Mouse (Mus musculus) liver, adult 2 months (tissue): ENCODE measurements at regions not wholly inside any gene's neighbourhood (a gene's known extent, or its start where the extent isn't known, plus 50 kb on each side); places are given as distances from the start of the nearest gene placed in this dataset.

ENCODE experiments used
- CTCF ChIP-seq: fragments of 200-500 bp; IDR thresholded peaks from 2 replicates; pipeline ENCODE4 v1.5.1; 2011; ENCODE audit warnings: low read depth, low read length, control low read depth
- POLR2A ChIP-seq: fragments of 200-500 bp; IDR thresholded peaks from 2 replicates; pipeline ENCODE4 v1.6.1; 2011; ENCODE audit warnings: low read length, control low read depth; ENCODE audit not compliant: insufficient read depth; ENCODE audit errors: extremely low read depth

DNA sequence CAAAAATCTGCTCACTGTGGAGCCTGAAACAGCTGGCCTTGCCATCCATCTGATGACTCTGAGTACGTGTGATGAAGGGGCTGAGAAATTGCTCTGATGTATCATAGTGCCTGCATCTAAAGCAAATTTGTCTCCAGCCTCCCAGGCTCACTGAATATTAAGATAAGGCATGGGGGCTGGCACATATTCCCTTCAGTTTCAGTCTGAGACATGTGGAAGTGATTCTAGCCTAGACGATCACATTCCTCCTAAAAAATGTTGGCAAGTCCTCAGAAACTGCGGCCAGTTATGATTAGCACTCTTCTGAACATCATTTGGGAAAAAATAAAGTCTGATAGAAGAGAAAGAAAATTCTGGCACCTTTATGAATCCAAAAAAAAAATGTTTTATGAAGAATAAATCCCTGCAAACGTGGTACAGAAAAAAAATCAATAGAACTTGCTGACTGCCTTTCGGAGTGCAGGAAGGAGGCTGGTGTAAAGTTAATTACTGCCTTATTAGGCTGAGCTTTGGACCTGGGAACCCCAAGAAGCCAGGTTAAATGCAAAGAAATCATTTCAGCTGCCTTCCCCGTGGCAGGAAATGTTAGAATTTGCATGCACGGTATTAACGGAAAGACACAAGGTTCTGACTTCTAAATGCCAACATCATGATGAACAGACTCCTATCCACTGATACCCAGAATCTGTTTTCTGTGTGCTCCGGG, 762.2 kb downstream of the Adgrl2 start:
- TF ChIP-seq CTCF (no peak), POLR2A (no peak)
